Mouse (Mus musculus) adipose tissue, adult 10 weeks (tissue): Measurements from ENCODE around the gene Rpgrip1l. TPM values are rescaled to one million over a fixed set of nuclear protein-coding genes. Genes with fewer than 3 reads are reported as not detected.

ENCODE experiments used
- polyA plus RNA-seq: library from polyadenylated mRNA; stranded (reverse); fragments of 350-450 nt; fragmentation: Illumina TruSeq; extraction: RNeasy Lipid Tissue Mini Kit (QIAGEN cat#74804); gene quantifications from one replicate; pipeline ENCODE4 v1.2.3, GENCODE M21; 2014; ENCODE audit warnings: low read depth, low replicate concordance

Gene Rpgrip1l
- 4.1 TPM for polyA plus RNA-seq

DNA sequence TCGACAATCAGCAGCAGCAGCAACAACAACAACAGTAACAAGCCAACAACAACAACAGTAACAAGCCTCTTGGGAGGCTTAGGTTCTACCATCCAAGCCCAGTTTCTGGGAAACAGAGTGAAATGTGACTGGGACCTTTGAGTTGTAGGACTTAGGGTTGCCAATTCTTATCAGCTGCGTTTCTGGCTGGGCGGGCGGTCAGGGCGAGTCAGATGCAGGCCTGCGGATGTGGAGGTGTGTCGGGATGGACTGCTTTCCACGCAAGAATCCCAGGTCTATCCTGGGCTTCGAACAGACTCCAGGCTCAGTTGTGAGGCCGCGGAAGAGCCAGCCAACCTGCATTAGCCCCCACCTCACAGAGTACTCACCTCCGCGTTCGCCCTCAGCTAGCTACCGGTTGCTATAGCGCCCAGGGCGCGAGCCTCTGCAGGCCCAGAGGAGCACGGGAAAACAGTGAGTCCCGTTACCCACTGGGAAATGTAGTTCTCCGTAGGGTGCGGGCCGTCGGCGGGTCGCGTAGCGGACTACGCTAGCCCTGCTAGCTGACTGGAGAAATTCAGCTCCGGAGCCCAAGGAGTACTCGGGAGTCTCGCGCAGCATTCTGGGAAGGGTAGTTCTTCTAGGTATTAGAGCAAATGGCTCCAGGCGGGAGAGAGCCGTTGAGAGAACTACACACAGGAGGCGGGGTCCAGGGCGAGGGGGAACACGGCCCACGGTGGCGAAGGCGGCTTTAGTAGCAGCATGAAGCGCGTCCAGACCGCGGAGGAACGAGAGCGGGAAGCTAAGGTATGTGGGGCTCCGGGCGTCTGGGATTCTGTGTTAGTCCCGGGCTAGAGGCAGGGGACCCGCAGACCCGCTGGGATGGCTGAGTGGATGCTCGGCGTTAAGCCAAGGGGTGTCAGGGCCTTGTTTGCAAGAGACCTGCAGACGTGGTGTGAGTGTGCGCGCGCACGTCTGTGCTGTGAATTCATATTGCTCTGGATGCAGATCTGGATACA, at the start of gene Rpgrip1l, which contains the start of gene Fto:
TSS of gene Rpgrip1l (minus strand) at position 428 of the 998 bp plus-strand sequence.
TSS of gene Fto (plus strand) at position 691 of the 998 bp plus-strand sequence.

DNA sequence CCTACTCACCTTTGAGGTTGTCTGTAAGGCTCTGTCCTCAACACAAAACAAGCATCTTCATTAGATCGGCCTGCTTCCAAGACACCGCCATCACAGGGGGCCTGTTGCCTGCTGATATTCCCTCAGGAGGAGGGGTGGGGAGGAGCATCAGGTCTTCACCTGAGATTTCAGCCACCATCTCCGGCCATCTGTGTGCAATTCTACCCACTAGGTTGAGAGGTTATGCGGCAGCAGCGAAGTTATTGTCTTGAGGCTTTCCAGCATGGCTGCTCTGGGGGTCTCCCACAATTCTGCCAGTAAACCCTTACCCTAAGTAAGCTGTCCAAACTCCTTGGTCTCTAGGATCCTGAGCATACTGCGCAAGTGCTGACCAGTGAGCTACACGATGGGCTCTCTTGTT, 113.2 kb downstream of the Rpgrip1l start, which contains the start of gene Aktip:
TSS of gene Aktip (minus strand) at position 101 of the 400 bp plus-strand sequence.

Other genes starting within 250 kb of the Rpgrip1l start
- gene Rbl2, start 243.2 kb downstream of the Rpgrip1l start, polyA plus RNA-seq = 42.6 TPM
- gene Aktip, start 113.3 kb downstream of the Rpgrip1l start, polyA plus RNA-seq = 117 TPM
- gene Fto, start 263 bp upstream of the Rpgrip1l start, polyA plus RNA-seq = 44.4 TPM